Mouse (Mus musculus): ENCODE measurements at regions not wholly inside any gene's neighbourhood (a gene's known extent, or its start where the extent isn't known, plus 50 kb on each side); places are given as distances from the start of the nearest gene placed in this dataset.

GRCm38 (mm10) chr1:124630084-124630483 is 584.7 kb upstream of the Dpp10 start:
- TF ChIP-seq CTCF (conservative IDR thresholded peaks at IDR 0.05; ENCODE audit: low read length) = no peak
- TF ChIP-seq POU5F1 (IDR thresholded peaks at IDR 0.05; ENCODE audit: borderline replicate concordance, low read length) = no peak
- no peak for TF ChIP-seq NANOG (IDR thresholded peaks at IDR 0.05; ENCODE audit: borderline replicate concordance, low read length)

Measured in E14TG2a.4 (cell line).